Mouse (Mus musculus) MEL (cell line): ENCODE measurements around the gene Dkk3. TPM values are rescaled to one million over a fixed set of nuclear protein-coding genes. Genes with fewer than 3 reads are reported as not detected.

Source experiments
- DNase-seq: peaks from one replicate; pipeline ENCODE4 v3.0.0; 2011; ENCODE audit warnings: low read depth, low spot score
- H3K27ac ChIP-seq: 2 replicates; pipeline ENCODE4 v1.5.1; 2012; ENCODE audit warnings: low read depth, mild to moderate bottlenecking, control low read depth, low read length, moderate library complexity; ENCODE audit not compliant: control insufficient read depth
- H3K27me3 ChIP-seq, 2 experiments: fragments of 150-350 bp in 1 of 2; sonication (generic) in 1 of 2; 2 replicates each; pipeline ENCODE4 v1.6.1; 2012; ENCODE audit warnings: low read length in 2 of 2, mild to moderate bottlenecking in 2 of 2, improper control_type of control experiment in 1 of 2, moderate library complexity in 1 of 2; ENCODE audit not compliant: insufficient read depth in 2 of 2, control insufficient read depth in 1 of 2
- H3K36me3 ChIP-seq, 2 experiments: 2 replicates each; pipeline ENCODE4 v1.6.1; 2012 to 2014; ENCODE audit warnings: low read length in 2 of 2, improper control_type of control experiment in 1 of 2, inconsistent platforms in 1 of 2, mild to moderate bottlenecking in 1 of 2; ENCODE audit not compliant: insufficient read depth in 2 of 2, control insufficient read depth in 1 of 2
- H3K4me1 ChIP-seq, 2 experiments: fragments of 150-350 bp in 1 of 2; sonication (generic) in 1 of 2; 2 replicates each; pipeline ENCODE4 v1.6.1; 2012; ENCODE audit warnings: low read length in 2 of 2, improper control_type of control experiment in 1 of 2, mild to moderate bottlenecking in 1 of 2; ENCODE audit not compliant: insufficient read depth in 2 of 2, control insufficient read depth in 1 of 2
- H3K4me3 ChIP-seq, 2 experiments: fragments of 150-350 bp in 1 of 2; sonication (generic) in 1 of 2; 2 replicates each; pipeline ENCODE4 v1.5.1; 2012; ENCODE audit warnings: low read depth in 2 of 2, low read length in 2 of 2, mild to moderate bottlenecking in 2 of 2, moderate library complexity in 2 of 2, control low read depth in 1 of 2, improper control_type of control experiment in 1 of 2; ENCODE audit not compliant: control insufficient read depth in 1 of 2, insufficient read depth in 1 of 2
- H3K79me2 ChIP-seq: 2 replicates; pipeline ENCODE4 v1.6.1; 2012; ENCODE audit warnings: mild to moderate bottlenecking, low read length, moderate library complexity; ENCODE audit not compliant: control insufficient read depth, poor library complexity, insufficient read depth
- H3K9ac ChIP-seq: 2 replicates; pipeline ENCODE4 v1.6.1; 2012; ENCODE audit warnings: low read depth, mild to moderate bottlenecking, control low read depth, low read length, moderate library complexity; ENCODE audit not compliant: control insufficient read depth, poor library complexity, severe bottlenecking
- H3K9me3 ChIP-seq: fragments of 150-350 bp; sonication (generic); replicated peaks from 2 replicates; pipeline ENCODE4 v1.6.1; 2012; ENCODE audit warnings: mild to moderate bottlenecking, low read length, improper control_type of control experiment, moderate library complexity; ENCODE audit not compliant: insufficient read depth
- CHD1 ChIP-seq: IDR thresholded peaks from 2 replicates; pipeline ENCODE4 v1.6.1; 2012; ENCODE audit warnings: low read depth, mild to moderate bottlenecking, inconsistent platforms, low read length, improper control_type of control experiment
- CHD2 ChIP-seq: IDR thresholded peaks from 2 replicates; pipeline ENCODE4 v1.6.1; 2011; ENCODE audit warnings: low read length, improper control_type of control experiment
- CTCF ChIP-seq, 3 experiments: IDR thresholded peaks in 2 of 3; conservative IDR thresholded peaks in 1 of 3; 2 replicates each; pipeline ENCODE4 v1.5.1; 2011 to 2012; ENCODE audit warnings: low read length in 3 of 3, low read depth in 2 of 3, mild to moderate bottlenecking in 2 of 3, improper control_type of control experiment in 1 of 3, inconsistent platforms in 1 of 3, mixed read lengths in 1 of 3, moderate library complexity in 1 of 3; ENCODE audit not compliant: control insufficient read depth in 1 of 3, insufficient read depth in 1 of 3, poor library complexity in 1 of 3, severe bottlenecking in 1 of 3
- ELF1 ChIP-seq: IDR thresholded peaks from 2 replicates; pipeline ENCODE4 v1.6.1; 2014; ENCODE audit warnings: low read depth, mild to moderate bottlenecking, inconsistent platforms, low read length, improper control_type of control experiment, moderate library complexity
- EP300 ChIP-seq, 2 experiments: IDR thresholded peaks; 2 replicates each; pipeline ENCODE4 v1.6.1; 2011; ENCODE audit warnings: improper control_type of control experiment in 2 of 2, low read length in 2 of 2, low read depth in 1 of 2, mild to moderate bottlenecking in 1 of 2
- ETS1 ChIP-seq: IDR thresholded peaks from 2 replicates; pipeline ENCODE4 v1.6.1; 2012; ENCODE audit warnings: low read depth, mild to moderate bottlenecking, inconsistent platforms, low read length, improper control_type of control experiment, moderate library complexity
- GABPA ChIP-seq: IDR thresholded peaks from 2 replicates; pipeline ENCODE4 v1.6.1; 2012; ENCODE audit warnings: low read depth, mild to moderate bottlenecking, inconsistent platforms, low read length, improper control_type of control experiment, moderate library complexity
- HCFC1 ChIP-seq: IDR thresholded peaks from 2 replicates; pipeline ENCODE4 v1.6.1; 2012; ENCODE audit warnings: low read depth, mild to moderate bottlenecking, inconsistent platforms, low read length, improper control_type of control experiment, moderate library complexity
- KAT2A ChIP-seq: conservative IDR thresholded peaks from 2 replicates; pipeline ENCODE4 v1.6.1; 2012; ENCODE audit warnings: low read depth, low read length, improper control_type of control experiment, inconsistent platforms
- MAFK ChIP-seq: IDR thresholded peaks from 2 replicates; pipeline ENCODE4 v1.6.1; 2011; ENCODE audit warnings: low read depth, mild to moderate bottlenecking, low read length, improper control_type of control experiment, borderline replicate concordance
- MAX ChIP-seq: IDR thresholded peaks from 2 replicates; pipeline ENCODE4 v1.6.1; 2011; ENCODE audit warnings: low read length, improper control_type of control experiment
- MXI1 ChIP-seq: IDR thresholded peaks from 2 replicates; pipeline ENCODE4 v1.6.1; 2011; ENCODE audit warnings: mild to moderate bottlenecking, low read depth, low read length, improper control_type of control experiment
- MYC ChIP-seq: IDR thresholded peaks from 2 replicates; pipeline ENCODE4 v1.6.1; 2011; ENCODE audit warnings: low read depth, mild to moderate bottlenecking, low read length, improper control_type of control experiment, moderate library complexity
- NELFE ChIP-seq: IDR thresholded peaks from 2 replicates; pipeline ENCODE4 v1.6.1; 2011; ENCODE audit warnings: low read depth, low read length, improper control_type of control experiment
- NRF1 ChIP-seq: IDR thresholded peaks from 2 replicates; pipeline ENCODE4 v1.6.1; 2014; ENCODE audit warnings: low read depth, mild to moderate bottlenecking, inconsistent platforms, low read length, improper control_type of control experiment, moderate library complexity; ENCODE audit not compliant: poor library complexity, insufficient read depth, severe bottlenecking
- POLR2A ChIP-seq, 2 experiments: IDR thresholded peaks; 2 replicates each; pipeline ENCODE4 v1.6.1; 2011 to 2012; ENCODE audit warnings: low read length in 2 of 2, mild to moderate bottlenecking in 2 of 2, control low read depth in 1 of 2, improper control_type of control experiment in 1 of 2, low read depth in 1 of 2, moderate library complexity in 1 of 2; ENCODE audit not compliant: control insufficient read depth in 1 of 2, insufficient read depth in 1 of 2, poor library complexity in 1 of 2
- POLR2AphosphoS2 ChIP-seq: IDR thresholded peaks from 2 replicates; pipeline ENCODE4 v1.6.1; 2011; ENCODE audit warnings: low read length, improper control_type of control experiment
- RCOR1 ChIP-seq: IDR thresholded peaks from 2 replicates; pipeline ENCODE4 v1.6.1; 2012; ENCODE audit warnings: low read depth, mild to moderate bottlenecking, inconsistent platforms, low read length, improper control_type of control experiment
- SIN3A ChIP-seq: IDR thresholded peaks from 2 replicates; pipeline ENCODE4 v1.6.1; 2012; ENCODE audit warnings: low read length, improper control_type of control experiment, inconsistent platforms
- SMC3 ChIP-seq: IDR thresholded peaks from 2 replicates; pipeline ENCODE4 v1.6.1; 2011; ENCODE audit warnings: low read depth, low read length, improper control_type of control experiment
- TCF12 ChIP-seq: IDR thresholded peaks from 2 replicates; pipeline ENCODE4 v1.6.1; 2014; ENCODE audit warnings: low read depth, mild to moderate bottlenecking, inconsistent platforms, low read length, improper control_type of control experiment, moderate library complexity
- UBTF ChIP-seq: IDR thresholded peaks from 2 replicates; pipeline ENCODE4 v1.6.1; 2012; ENCODE audit warnings: low read depth, mild to moderate bottlenecking, inconsistent platforms, low read length, improper control_type of control experiment, moderate library complexity, borderline replicate concordance; ENCODE audit not compliant: insufficient read depth
- ZC3H11A ChIP-seq: IDR thresholded peaks from 2 replicates; pipeline ENCODE4 v1.6.1; 2012; ENCODE audit warnings: low read depth, mild to moderate bottlenecking, inconsistent platforms, low read length, improper control_type of control experiment
- ZKSCAN1 ChIP-seq: IDR thresholded peaks from 2 replicates; pipeline ENCODE4 v1.6.1; 2012; ENCODE audit warnings: low read depth, mild to moderate bottlenecking, inconsistent platforms, low read length, improper control_type of control experiment, moderate library complexity
- ZMIZ1 ChIP-seq: IDR thresholded peaks from 2 replicates; pipeline ENCODE4 v1.6.1; 2012; ENCODE audit warnings: low read depth, mild to moderate bottlenecking, inconsistent platforms, low read length, improper control_type of control experiment, moderate library complexity
- ZNF384 ChIP-seq: IDR thresholded peaks from 2 replicates; pipeline ENCODE4 v1.6.1; 2012; ENCODE audit warnings: low read depth, mild to moderate bottlenecking, inconsistent platforms, low read length, improper control_type of control experiment
- polyA plus RNA-seq, 2 experiments: library from polyadenylated mRNA; stranded (reverse) in 1 of 2; unstranded in 1 of 2; fragments of >175 nt in 1 of 2; fragments of >200 nt in 1 of 2; gene quantifications; 2 replicates each; pipeline versions ENCODE4 v1.2.1 to v1.2.4; 2012; ENCODE audit warnings: low replicate concordance in 2 of 2, low read depth in 1 of 2; ENCODE audit not compliant: insufficient read length in 2 of 2, insufficient read depth in 1 of 2, missing spikeins in 1 of 2
- total RNA-seq: library from RNA; depleted of rRNA; stranded (reverse); fragments of 300-350 nt; gene quantifications from 2 replicates; pipeline ENCODE4 v1.2.3, GENCODE M21; 2012

Dkk3 gene
- total and polyA plus RNA-seq, 3 experiments = not detected

DNA sequence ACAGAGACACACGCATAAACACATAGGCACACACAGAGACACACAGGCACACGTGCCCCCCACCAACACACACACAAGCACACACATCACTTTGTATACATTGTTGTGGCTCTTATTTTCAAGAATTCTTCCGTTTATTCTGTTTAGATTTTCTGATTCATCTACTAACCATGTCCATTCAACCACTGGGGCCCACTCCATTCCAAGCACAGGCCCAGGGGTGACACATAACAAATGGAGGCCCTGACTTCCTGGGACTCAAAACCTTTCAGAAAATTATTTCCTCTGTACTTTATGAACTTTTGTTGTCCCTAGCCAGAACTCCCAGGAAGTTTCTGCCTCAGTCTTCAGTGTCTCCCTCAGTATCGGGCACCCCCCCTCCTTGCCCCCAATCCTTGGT is 23.7 kb downstream of the Dkk3 start:
- no peak for TF ChIP-seq ETS1
- no peak for TF ChIP-seq MYC
- TF ChIP-seq ZNF384 = no peak
- no peak for TF ChIP-seq TCF12
- TF ChIP-seq NELFE = no peak
- no peak for TF ChIP-seq ZC3H11A
- TF ChIP-seq ELF1 = no peak
- TF ChIP-seq SMC3 = no peak
- no peak for TF ChIP-seq POLR2A (IDR thresholded peaks at IDR 0.05; ENCODE audit: control insufficient read depth in 1 of 2, insufficient read depth in 1 of 2, low read depth in 1 of 2, low read length in 2 of 2, poor library complexity in 1 of 2)
- TF ChIP-seq ZKSCAN1 = no peak
- no peak for TF ChIP-seq MXI1
- TF ChIP-seq HCFC1 = no peak
- TF ChIP-seq CHD2 = no peak
- no peak for TF ChIP-seq MAFK
- TF ChIP-seq RCOR1 = no peak
- TF ChIP-seq MAX = no peak
- no peak for TF ChIP-seq KAT2A
- TF ChIP-seq UBTF = no peak
- TF ChIP-seq NRF1 = no peak
- no peaks in the 10 kb centered on the region for H3K27me3 ChIP-seq
- H3K27ac ChIP-seq = no peak overlapping the region
- H3K9ac ChIP-seq = no peak overlapping the region
- no peak overlapping the region for H3K4me3 ChIP-seq
- H3K4me1 ChIP-seq = no peaks in the 10 kb centered on the region
- H3K79me2 ChIP-seq = no peaks in the 10 kb centered on the region
- H3K36me3 ChIP-seq = no peaks in the 10 kb centered on the region
- H3K9me3 ChIP-seq = no peaks in the 10 kb centered on the region
- no peak for DNase-seq

DNA sequence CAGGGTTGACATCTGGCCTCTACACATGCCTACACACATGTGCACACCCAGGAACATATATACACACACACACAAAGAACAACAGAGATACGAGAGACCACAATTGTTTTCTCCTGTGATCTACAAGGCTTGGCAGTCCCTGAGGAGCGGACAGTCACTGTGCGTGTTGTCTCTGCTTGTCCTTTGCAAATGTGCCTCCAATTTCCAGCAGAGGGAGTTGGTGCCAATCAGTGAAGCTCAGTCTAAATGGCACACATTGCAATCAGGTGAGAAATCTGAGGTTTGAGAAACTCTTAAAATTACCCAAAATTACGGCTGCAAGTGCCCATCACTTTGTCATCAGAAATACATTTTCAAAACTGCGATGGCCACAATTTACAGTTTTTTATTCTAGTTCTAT is 25.6 kb downstream of the Dkk3 start:
- Histone ChIP-seq H3K27me3 (no peaks in the 10 kb centered on the region), H3K9me3 (no peaks in the 10 kb centered on the region)

More for the DNA sequence above, 25.6 kb downstream of the Dkk3 start:
- Histone ChIP-seq H3K79me2 (no peaks in the 10 kb centered on the region), H3K4me3 (no peak overlapping the region), H3K27ac (no peak overlapping the region), H3K9ac (no peak overlapping the region), H3K36me3 (no peaks in the 10 kb centered on the region), H3K4me1 (no peaks in the 10 kb centered on the region)
- no peak for DNase-seq
- TF ChIP-seq POLR2AphosphoS2 (no peak), CHD2 (no peak), SIN3A (no peak), GABPA (no peak), KAT2A (no peak), CTCF (IDR thresholded peaks at IDR 0.05 in 2 of 3, conservative IDR thresholded peaks at IDR 0.05 in 1 of 3; ENCODE audit: control insufficient read depth in 1 of 3, insufficient read depth in 1 of 3, low read depth in 2 of 3, low read length in 3 of 3, poor library complexity in 1 of 3, severe bottlenecking in 1 of 3) (no peak), MAX (no peak), ZKSCAN1 (no peak), ETS1 (no peak), EP300 (IDR thresholded peaks at IDR 0.05; ENCODE audit: low read depth in 1 of 2, low read length in 2 of 2) (no peak), ZMIZ1 (no peak), CHD1 (no peak)
